Mouse (Mus musculus) heart, embryonic 14.5 days (tissue): ENCODE measurements around the gene Fah. TPM values are rescaled to one million over a fixed set of nuclear protein-coding genes. Genes with fewer than 3 reads are reported as not detected.
A peak's percentile ranks its signal among the peaks of the same experiment; 100 is the strongest.

Experiments used
- ATAC-seq: fragments of 200-750 bp; cut with Nextera tagmentation; 2 replicates; pipeline ENCODE4 v1.8.0; 2017; ENCODE audit warnings: low read depth, moderate TSS enrichment; ENCODE audit not compliant: insufficient number of reproducible peaks, insufficient read depth, low FRiP score
- H3K27ac ChIP-seq, 2 experiments: fragments of 200-500 bp in 1 of 2; fragments of 300-500 bp in 1 of 2; sonication (generic) in 1 of 2; replicated peaks in 1 of 2; 2 replicates each; pipeline ENCODE4 v1.5.1; 2012 to 2014; ENCODE audit warnings: low read depth in 2 of 2, low read length in 2 of 2, control low read depth in 1 of 2, mild to moderate bottlenecking in 1 of 2, mixed read lengths in 1 of 2; ENCODE audit not compliant: control insufficient read depth in 1 of 2, insufficient read depth in 1 of 2
- H3K27me3 ChIP-seq: fragments of 300-500 bp; sonication (generic); 2 replicates; pipeline ENCODE4 v1.6.1; 2014; ENCODE audit warnings: mild to moderate bottlenecking, low read length, control low read depth; ENCODE audit not compliant: control insufficient read depth, insufficient read depth
- H3K36me3 ChIP-seq: fragments of 300-500 bp; sonication (generic); 2 replicates; pipeline ENCODE4 v1.6.1; 2014; ENCODE audit warnings: mild to moderate bottlenecking, control low read depth, low read length, mixed read lengths; ENCODE audit not compliant: control insufficient read depth, insufficient read depth
- H3K4me1 ChIP-seq, 2 experiments: fragments of 200-500 bp in 1 of 2; fragments of 300-500 bp in 1 of 2; sonication (generic) in 1 of 2; 2 replicates each; pipeline ENCODE4 v1.6.1; 2012 to 2014; ENCODE audit warnings: low read length in 2 of 2, control low read depth in 1 of 2, mixed read lengths in 1 of 2; ENCODE audit not compliant: control insufficient read depth in 2 of 2, insufficient read depth in 2 of 2
- H3K4me2 ChIP-seq: fragments of 300-500 bp; sonication (generic); 2 replicates; pipeline ENCODE4 v1.6.1; 2014; ENCODE audit warnings: mild to moderate bottlenecking, low read length
- H3K4me3 ChIP-seq, 2 experiments: fragments of 200-500 bp in 1 of 2; fragments of 300-500 bp in 1 of 2; sonication (generic) in 1 of 2; 2 replicates each; pipeline ENCODE4 v1.5.1; 2012 to 2014; ENCODE audit warnings: low read length in 2 of 2, mild to moderate bottlenecking in 2 of 2, control low read depth in 1 of 2, low read depth in 1 of 2, moderate library complexity in 1 of 2; ENCODE audit not compliant: control insufficient read depth in 1 of 2, insufficient read depth in 1 of 2
- H3K9ac ChIP-seq: fragments of 300-500 bp; sonication (generic); 2 replicates; pipeline ENCODE4 v1.6.1; 2014; ENCODE audit warnings: mild to moderate bottlenecking, low read length
- H3K9me3 ChIP-seq: fragments of 300-500 bp; sonication (generic); 2 replicates; pipeline ENCODE4 v1.6.1; 2016; ENCODE audit warnings: low read length, control low read depth; ENCODE audit not compliant: control insufficient read depth
- WGBS: fragments of 180-500 bp; shearing (Covaris S2); extraction: QIAGEN DNeasy Blood & Tissue Kit; methylation state at CpG from one replicate; pipeline ENCODE4 v1.1.7; 2014; 5-methylcytosine and 5-hydroxymethylcytosine counted together
- polyA plus RNA-seq: library from polyadenylated mRNA; unstranded; fragments of >200 nt; fragmentation: Nextera tagmentation; extraction: Ambion mirVana; gene quantifications from 2 replicates; pipeline ENCODE4 v1.2.1, GENCODE M21; 2014

Gene Fah
- 4.8 and 4.9 TPM in 2 replicates for polyA plus RNA-seq

GRCm38 (mm10) chr7:84606293-84606749 is at the start of gene Fah:
Fah (minus strand) TSS chr7:84606722.
- Histone ChIP-seq H3K4me2 (peak within 1 kb of the TSS; percentile 99), H3K4me1 (peaks cover 7 to 8% of the 10 kb centered on the region in 2 experiments; a peak in 3 of 4 replicates), H3K9ac (peak within 1 kb of the TSS; percentile 69), H3K36me3 (0 out of 2 replicates have a peak, but pooled peaks cover 2% of the 10 kb centered on the region), H3K4me3 (peak within 1 kb of the TSS; percentile 52 to 54), H3K9me3 (no peaks in the 10 kb centered on the region), H3K27me3 (no peaks in the 10 kb centered on the region), H3K27ac (no peak within 1 kb of the TSS)
- no peak for ATAC-seq
- 2% methylated on average over 10 of the region's 10 CpGs for WGBS

GRCm38 (mm10) chr7:84652740-84653139 is 46.2 kb upstream of the Fah start:
- Histone ChIP-seq H3K9me3 (no peaks in the 10 kb centered on the region), H3K4me1 (0 out of 4 replicates have a peak, but pooled peaks cover 0 to 2% of the 10 kb centered on the region in 2 experiments), H3K4me2 (no peak overlapping the region), H3K36me3 (no peaks in the 10 kb centered on the region), H3K4me3 (no peak overlapping the region), H3K9ac (no peak overlapping the region), H3K27ac (no peak overlapping the region), H3K27me3 (no peaks in the 10 kb centered on the region)
- no peak for ATAC-seq
- WGBS: 89% methylated on average over 2 of the region's 2 CpGs

GRCm38 (mm10) chr7:84651987-84652321 is 45.4 kb upstream of the Fah start:
- Histone ChIP-seq H3K27me3 (no peaks in the 10 kb centered on the region), H3K27ac (no peak overlapping the region), H3K9ac (no peak overlapping the region), H3K9me3 (no peaks in the 10 kb centered on the region), H3K4me3 (no peak overlapping the region), H3K4me1 (0 out of 4 replicates have a peak, but pooled peaks cover 0 to 2% of the 10 kb centered on the region in 2 experiments), H3K4me2 (no peak overlapping the region), H3K36me3 (0 out of 2 replicates have a peak, but pooled peaks cover 5% of the 10 kb centered on the region)
- ATAC-seq: no peak
- 62% methylated on average over 2 of the region's 2 CpGs for WGBS

- 0 out of 2 replicates have a peak, but pooled peaks cover 5% of the 10 kb centered on the region for H3K36me3 ChIP-seq
- 0 out of 4 replicates have a peak, but pooled peaks cover 0 to 2% of the 10 kb centered on the region in 2 experiments for H3K4me1 ChIP-seq
- no peak for ATAC-seq
- H3K4me2 ChIP-seq: no peak overlapping the region
- H3K4me3 ChIP-seq: no peak overlapping the region
- no peaks in the 10 kb centered on the region for H3K9me3 ChIP-seq
- no peaks in the 10 kb centered on the region for H3K27me3 ChIP-seq
- H3K9ac ChIP-seq: no peak overlapping the region
- no peak overlapping the region for H3K27ac ChIP-seq
- WGBS: 72% methylated on average over 4 of the region's 4 CpGs
These were observed 44.9 kb upstream of the Fah start for GRCm38 (mm10) chr7:84651303-84651986.

- no peaks in the 10 kb centered on the region for H3K9me3 ChIP-seq
- ATAC-seq: no peak
- 95% methylated on average over 2 of the region's 2 CpGs for WGBS
- 0 out of 4 replicates have a peak, but pooled peaks cover 0 to 2% of the 10 kb centered on the region in 2 experiments for H3K4me1 ChIP-seq
- no peak overlapping the region for H3K4me2 ChIP-seq
- H3K4me3 ChIP-seq: no peak overlapping the region
- H3K27ac ChIP-seq: no peak overlapping the region
- no peak overlapping the region for H3K9ac ChIP-seq
- 0 out of 2 replicates have a peak, but pooled peaks cover 5% of the 10 kb centered on the region for H3K36me3 ChIP-seq
- H3K27me3 ChIP-seq: no peaks in the 10 kb centered on the region
These were observed 42.5 kb upstream of the Fah start for GRCm38 (mm10) chr7:84649016-84649415.

DNA sequence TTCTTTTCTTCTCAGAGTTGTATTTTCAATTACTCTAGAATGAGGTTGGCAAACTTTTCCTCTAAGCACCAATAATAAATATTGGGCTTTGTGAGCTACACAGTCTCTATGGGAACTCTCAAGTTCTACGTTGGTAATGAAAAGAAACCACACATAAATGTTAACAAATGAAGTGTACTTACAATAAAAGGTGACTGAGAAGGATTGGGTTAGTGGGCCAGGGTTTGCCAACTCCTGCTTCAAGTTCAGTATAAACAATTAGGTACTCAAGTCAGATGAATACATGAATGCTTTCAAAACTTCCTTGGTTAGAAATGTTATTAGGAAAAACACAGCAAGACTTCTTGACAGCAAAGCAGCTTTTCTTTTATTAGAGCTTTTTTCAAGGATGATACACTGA is 39.7 kb upstream of the Fah start:
- Histone ChIP-seq H3K27me3 (no peaks in the 10 kb centered on the region), H3K4me2 (no peak overlapping the region), H3K9me3 (no peaks in the 10 kb centered on the region), H3K4me3 (no peak overlapping the region), H3K9ac (no peak overlapping the region), H3K4me1 (0 out of 4 replicates have a peak, but pooled peaks cover 0 to 2% of the 10 kb centered on the region in 2 experiments), H3K36me3 (0 out of 2 replicates have a peak, but pooled peaks cover 5% of the 10 kb centered on the region), H3K27ac (no peak overlapping the region)
- ATAC-seq: no peak
- 80% methylated on average over 1 of the region's 1 CpGs for WGBS

- H3K4me2 ChIP-seq: no peak overlapping the region
- no peaks in the 10 kb centered on the region for H3K27me3 ChIP-seq
- ATAC-seq: no peak
- 79% methylated on average over 6 of the region's 6 CpGs for WGBS
- 0 out of 4 replicates have a peak, but pooled peaks cover 0 to 2% of the 10 kb centered on the region in 2 experiments for H3K4me1 ChIP-seq
- no peaks in the 10 kb centered on the region for H3K9me3 ChIP-seq
- H3K4me3 ChIP-seq: no peak overlapping the region
- H3K9ac ChIP-seq: no peak overlapping the region
- H3K27ac ChIP-seq: no peak overlapping the region
- 0 out of 2 replicates have a peak, but pooled peaks cover 5% of the 10 kb centered on the region for H3K36me3 ChIP-seq
These were observed 36.9 kb upstream of the Fah start for GRCm38 (mm10) chr7:84643270-84643998.
